In genomic region chr4:105257667-105258560, GRCm38 (mm10) we compare ENCODE assay signal across 24 mouse cellular contexts.
DNase-seq lines count a peak whose midpoint lies in the region; ATAC-seq and TF ChIP-seq lines count a peak whose summit lies in the region.
"Had no signal": no experiment of that assay in that cellular context is flagged by ENCODE, and none has a peak within 500 bp of the region (broad histone marks: within the 10 kb centered on the region; RNA-seq: fewer than 3 reads in every experiment).

No protein-coding gene starts in this region.

- no peak overlapping the region for H3K4me2 ChIP-seq in liver, embryonic 11.5 days
- H3K4me2 ChIP-seq: heart, embryonic 15.5 days; hindbrain, embryonic 13.5 days; liver, embryonic 13.5 days; midbrain, embryonic 11.5 days; neural tube, embryonic 15.5 days had no signal

- H3K36me3 ChIP-seq in liver, adult 2 months (ENCODE audit: control insufficient read depth, insufficient read depth, low read length) = no peaks in the 10 kb centered on the region
- no peaks in the 10 kb centered on the region for H3K36me3 ChIP-seq in liver, embryonic 11.5 days (ENCODE audit: control insufficient read depth, insufficient read depth, low read length)
- no peaks in the 10 kb centered on the region for H3K36me3 ChIP-seq in midbrain, embryonic 10.5 days
- H3K36me3 ChIP-seq: heart, embryonic 15.5 days; hindbrain, embryonic 13.5 days; liver, embryonic 13.5 days; neural tube, embryonic 15.5 days had no signal

- H3K9me3 ChIP-seq in liver, embryonic 11.5 days (ENCODE audit: control insufficient read depth, low read length) = no peaks in the 10 kb centered on the region
- H3K9me3 ChIP-seq in midbrain, embryonic 10.5 days (replicated peaks) = no peaks in the 10 kb centered on the region
- H3K9me3 ChIP-seq: heart, embryonic 15.5 days; hindbrain, embryonic 13.5 days; liver, embryonic 13.5 days; neural tube, embryonic 15.5 days had no signal

- no peak for ATAC-seq in liver, embryonic 11.5 days (replicated peaks; ENCODE audit: low FRiP score)
- ATAC-seq: CD4-positive, CD25-positive, alpha-beta regulatory T cell, adult 4 months; forebrain, embryonic 14.5 days had no signal

- no peak overlapping the region for H3K4me3 ChIP-seq in liver, adult 2 months (ENCODE audit: insufficient read depth, low read depth, low read length)
- no peak overlapping the region for H3K4me3 ChIP-seq in liver, embryonic 11.5 days (ENCODE audit: low read depth, low read length)
- H3K4me3 ChIP-seq in midbrain, embryonic 10.5 days = no peak overlapping the region
- H3K4me3 ChIP-seq: gastrocnemius, adult 2 months; heart, embryonic 15.5 days; hindbrain, embryonic 13.5 days; left cerebral cortex, adult 2 months; liver, embryonic 13.5 days; neural tube, embryonic 15.5 days had no signal

- 78% methylated on average over 11 of the region's 11 CpGs for WGBS in liver, adult 2 months
- 71% methylated on average over 11 of the region's 11 CpGs for WGBS in liver, embryonic 11.5 days
- WGBS in midbrain, embryonic 10.5 days = 86% methylated on average over 11 of the region's 11 CpGs

- H3K9ac ChIP-seq in liver, adult 2 months (ENCODE audit: low read depth, low read length) = no peak overlapping the region
- H3K9ac ChIP-seq in liver, embryonic 11.5 days (ENCODE audit: low read depth, low read length) = no peak overlapping the region
- H3K9ac ChIP-seq: heart, embryonic 15.5 days; hindbrain, embryonic 13.5 days; liver, embryonic 13.5 days; neural tube, embryonic 15.5 days had no signal

- no peak for TF ChIP-seq CTCF in liver, adult 2 months (IDR thresholded peaks at IDR 0.05; ENCODE audit: low read depth, low read length)

- no peaks in the 10 kb centered on the region for H3K27me3 ChIP-seq in liver, adult 2 months (ENCODE audit: control insufficient read depth, insufficient read depth, low read length)
- 0 out of 2 replicates have a peak, but pooled peaks cover 3% of the 10 kb centered on the region for H3K27me3 ChIP-seq in liver, embryonic 11.5 days (replicated peaks; ENCODE audit: control insufficient read depth, insufficient read depth, low read length)
- H3K27me3 ChIP-seq in midbrain, embryonic 10.5 days (ENCODE audit: low read depth, poor library complexity, severe bottlenecking) = no peaks in the 10 kb centered on the region
- H3K27me3 ChIP-seq: heart, embryonic 15.5 days; hindbrain, embryonic 13.5 days; liver, embryonic 13.5 days; neural tube, embryonic 15.5 days had no signal

- H3K4me1 ChIP-seq in liver, adult 2 months (ENCODE audit: control insufficient read depth, insufficient read depth, low read length) = peaks cover 15% of the 10 kb centered on the region
- peaks cover 10% of the 10 kb centered on the region; the same call in 1 of the 2 replicates for H3K4me1 ChIP-seq in liver, embryonic 11.5 days (replicated peaks; ENCODE audit: control insufficient read depth, insufficient read depth, low read length)
- H3K4me1 ChIP-seq in midbrain, embryonic 10.5 days = no peaks in the 10 kb centered on the region
- H3K4me1 ChIP-seq: hindbrain, embryonic 13.5 days; neural tube, embryonic 15.5 days had no signal

- peak overlapping the region; percentile 55 for H3K27ac ChIP-seq in liver, adult 2 months (replicated peaks; ENCODE audit: insufficient read depth, low read depth, low read length)
- no peak overlapping the region for H3K27ac ChIP-seq in liver, embryonic 11.5 days (ENCODE audit: low read depth, low read length)
- no peak overlapping the region for H3K27ac ChIP-seq in midbrain, embryonic 10.5 days (replicated peaks)
- H3K27ac ChIP-seq: gastrocnemius, adult 2 months; heart, embryonic 15.5 days; hindbrain, embryonic 13.5 days; left cerebral cortex, adult 2 months; liver, embryonic 13.5 days; neural tube, embryonic 15.5 days had no signal

- DNase-seq in embryo, embryonic 10 days (ENCODE audit: low spot score) = peak; percentile 26
- DNase-seq in embryo, embryonic 10.5 days (ENCODE audit: low spot score) = no peak
- DNase-seq in liver, adult 2 months (ENCODE audit: extremely low read depth, low read depth, low spot score) = no peak
- no peak for DNase-seq in liver, embryonic 11.5 days (ENCODE audit: low spot score)
- peak; percentile 26 for DNase-seq in lung, postnatal 10 days
- DNase-seq in lung, postnatal 36 days = no peak
- no peak for DNase-seq in midbrain, embryonic 10.5 days (ENCODE audit: low spot score)
- DNase-seq: adrenal gland, postnatal 10 days; cerebellum, adult 2 months; cerebellum, postnatal 25 days; gastrocnemius, adult 2 months; heart, postnatal 36 days; left cerebral cortex, postnatal 4 days; liver, embryonic 13.5 days; right cerebral cortex, adult 18-20 months; thymus, adult 2 months; thymus, postnatal 4 days had no signal

- no peaks in the 10 kb centered on the region for H3K79me2 ChIP-seq in liver, adult 2 months (ENCODE audit: control insufficient read depth, insufficient read depth, low read length)

- TF ChIP-seq POLR2A in liver, adult 2 months (IDR thresholded peaks at IDR 0.05; ENCODE audit: extremely low read depth, insufficient read depth, low read length) = no peak

Comparison
In these comparisons a context has a peak if more than half of its experiments do, and no peak if none do; other contexts are left out.
1. DNase-seq: peak in embryo, embryonic 10 days (single experiment) and lung, postnatal 10 days (single experiment); none in embryo, embryonic 10.5 days (single experiment), liver, adult 2 months (single experiment), liver, embryonic 11.5 days (single experiment), lung, postnatal 36 days (single experiment) and midbrain, embryonic 10.5 days (single experiment).